Mouse (Mus musculus) retina, postnatal 1 day (tissue): ENCODE data around the gene Tmem151b.

Experiments
- DNase-seq: peaks from one replicate; pipeline ENCODE4 v3.0.0-alpha.2; 2012

Tmem151b gene

DNA sequence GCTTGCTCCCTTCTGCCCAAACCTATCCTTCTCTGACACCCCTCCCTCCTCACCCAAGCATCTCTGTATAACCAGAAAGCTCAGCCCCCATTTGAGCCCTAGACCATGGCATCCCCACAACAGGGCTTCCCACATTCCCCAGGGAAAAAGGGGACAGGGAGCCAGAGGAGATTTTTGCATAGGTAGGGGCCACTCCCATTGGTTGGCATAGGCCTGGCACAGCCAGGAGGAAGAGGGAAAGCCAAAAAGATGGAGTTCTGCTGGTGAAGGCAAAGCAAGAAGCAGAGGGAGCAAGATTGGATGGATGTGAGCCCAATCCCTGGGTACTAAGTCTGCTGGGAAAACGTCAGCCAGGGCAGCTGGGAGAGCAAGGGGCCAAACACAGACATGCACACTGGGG is 6.4 kb downstream of the Tmem151b start:
- no peak for DNase-seq

DNA sequence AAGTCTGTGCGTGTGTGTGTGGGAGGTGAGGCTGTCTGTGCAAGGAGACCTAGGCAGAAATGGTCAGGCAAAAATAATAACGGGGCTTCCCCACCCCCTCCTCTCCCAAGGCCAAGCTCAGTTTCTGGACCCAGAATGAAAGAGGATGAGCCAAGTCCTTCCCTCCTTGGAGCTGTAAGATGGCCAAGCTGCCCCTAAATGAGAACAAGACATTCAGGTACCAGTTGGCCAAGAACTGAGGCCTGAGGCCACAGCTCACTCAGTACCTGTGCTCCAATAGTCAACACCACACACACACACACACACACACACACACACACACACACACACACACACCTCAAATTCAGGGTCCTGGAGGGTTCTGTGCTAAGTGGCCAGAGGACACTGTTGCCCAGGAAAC is 6.8 kb downstream of the Tmem151b start:
- DNase-seq = no peak

DNA sequence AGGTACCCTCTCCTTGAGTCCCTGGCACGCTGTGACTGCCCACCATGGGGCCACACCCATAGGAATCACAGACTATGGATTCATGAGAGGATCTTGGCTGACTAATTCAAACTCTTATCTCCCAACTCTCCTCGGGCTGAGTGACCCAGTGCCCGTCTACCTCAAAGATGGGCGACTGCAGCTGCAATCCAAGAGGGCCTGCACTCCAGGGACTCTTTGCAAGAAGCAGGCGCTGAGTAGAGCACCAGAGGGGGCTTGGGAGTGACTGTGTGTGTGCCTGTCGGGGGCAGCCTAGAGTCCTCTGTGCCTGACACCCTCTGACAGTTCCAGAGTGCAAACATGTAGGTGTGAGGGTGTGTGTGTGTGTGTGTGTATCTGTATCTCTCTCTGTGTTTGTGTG is 7.3 kb downstream of the Tmem151b start:
- no peak for DNase-seq

DNA sequence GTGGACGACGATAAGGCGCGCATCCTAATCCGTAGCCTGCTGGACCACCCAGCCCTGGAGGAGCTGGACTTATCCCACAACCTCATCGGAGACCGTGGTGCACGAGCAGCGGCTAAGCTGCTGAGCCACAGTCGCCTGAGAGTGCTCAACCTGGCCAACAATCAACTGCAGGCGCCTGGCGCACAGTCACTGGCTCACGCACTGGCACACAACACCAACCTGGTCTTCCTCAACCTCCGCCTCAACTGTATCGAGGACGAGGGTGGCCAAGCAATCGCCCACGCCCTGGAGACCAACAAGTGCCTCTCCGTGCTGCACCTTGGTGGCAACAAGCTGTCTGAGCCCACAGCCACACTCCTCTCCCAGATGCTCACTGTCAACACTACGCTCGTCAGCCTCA is 9.8 kb downstream of the Tmem151b start:
- no peak for DNase-seq

DNA sequence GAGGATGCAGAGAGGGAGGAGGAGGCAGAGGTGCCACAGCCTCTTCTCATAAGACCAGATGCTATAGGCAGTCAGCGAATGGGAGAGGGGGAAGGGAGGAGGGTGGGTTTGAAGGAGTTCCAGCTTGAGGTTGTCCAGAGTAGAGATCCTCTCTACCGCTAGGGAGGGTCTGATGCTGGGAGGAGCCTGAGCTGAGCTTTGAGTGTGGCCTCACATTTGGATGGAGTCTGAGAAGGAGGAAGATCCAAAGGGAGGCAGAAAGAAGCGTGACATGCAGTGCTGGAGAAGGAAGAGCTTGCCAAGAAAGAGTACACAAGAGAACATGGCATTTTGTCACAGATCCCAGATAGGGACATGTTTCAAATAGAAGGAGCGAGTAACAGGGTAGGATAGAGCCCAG is 11.1 kb downstream of the Tmem151b start:
- no peak for DNase-seq

DNA sequence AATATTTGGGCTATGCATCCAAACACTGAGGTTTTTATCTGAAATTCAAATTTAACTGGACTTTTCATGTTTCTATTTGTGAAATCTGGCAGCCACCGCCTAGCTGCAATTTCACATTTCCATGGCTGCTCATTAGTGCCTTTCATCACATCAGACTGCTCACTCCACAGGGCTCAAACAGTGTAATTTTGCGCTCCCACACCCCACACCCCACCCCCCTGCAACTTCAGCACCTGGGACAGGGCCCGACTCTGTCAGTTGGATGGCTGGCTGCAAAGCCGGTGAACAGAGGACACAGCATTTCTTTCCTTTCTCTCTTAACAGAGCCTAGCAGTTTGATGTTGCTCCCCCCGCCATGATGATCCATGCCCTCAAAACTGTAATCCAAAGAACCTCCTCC is 13.2 kb downstream of the Tmem151b start:
- DNase-seq = peak; percentile 28

DNA sequence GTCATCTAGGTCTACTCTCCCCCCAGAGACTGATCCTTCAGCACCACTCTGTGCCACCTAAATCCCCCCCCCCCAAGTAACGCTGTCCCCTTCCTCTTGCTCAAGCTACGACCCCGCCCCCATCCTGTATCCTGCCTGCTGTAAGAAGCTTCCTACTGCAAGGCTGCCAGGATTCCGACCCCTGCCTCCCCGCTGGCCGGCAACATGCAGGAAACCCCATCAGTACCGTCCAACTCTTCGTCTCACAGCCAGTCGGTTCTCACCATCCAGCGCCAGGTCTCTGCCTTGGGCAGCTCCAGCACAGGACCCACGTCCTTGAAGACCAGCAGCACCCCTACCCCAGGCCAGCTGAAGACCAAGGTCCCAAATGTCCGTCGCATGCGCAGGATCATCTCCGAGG is 16.6 kb downstream of the Tmem151b start:
- no peak for DNase-seq

DNA sequence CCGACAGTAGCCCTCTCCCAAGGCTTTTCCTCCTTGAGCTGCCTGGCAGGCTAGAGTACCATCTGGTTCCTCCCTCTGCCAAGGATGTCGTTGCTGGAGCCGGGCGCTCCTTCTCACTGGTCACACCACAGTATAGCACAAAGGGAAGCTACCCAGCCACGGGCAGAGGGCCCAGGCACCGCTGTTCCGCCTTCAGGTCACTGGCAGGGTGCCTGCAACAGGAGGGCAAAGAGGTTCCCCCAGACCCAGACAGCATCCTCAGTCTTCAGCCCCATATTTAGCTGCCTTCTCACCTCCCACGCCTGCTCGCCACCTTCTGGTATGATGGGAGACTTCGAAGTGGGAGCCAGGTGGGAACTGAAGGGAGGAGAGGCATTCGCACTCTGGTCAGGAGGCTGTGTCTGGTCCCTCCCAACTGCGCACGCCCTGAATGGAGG is 19.1 kb downstream of the Tmem151b start:
- no peak for DNase-seq

DNA sequence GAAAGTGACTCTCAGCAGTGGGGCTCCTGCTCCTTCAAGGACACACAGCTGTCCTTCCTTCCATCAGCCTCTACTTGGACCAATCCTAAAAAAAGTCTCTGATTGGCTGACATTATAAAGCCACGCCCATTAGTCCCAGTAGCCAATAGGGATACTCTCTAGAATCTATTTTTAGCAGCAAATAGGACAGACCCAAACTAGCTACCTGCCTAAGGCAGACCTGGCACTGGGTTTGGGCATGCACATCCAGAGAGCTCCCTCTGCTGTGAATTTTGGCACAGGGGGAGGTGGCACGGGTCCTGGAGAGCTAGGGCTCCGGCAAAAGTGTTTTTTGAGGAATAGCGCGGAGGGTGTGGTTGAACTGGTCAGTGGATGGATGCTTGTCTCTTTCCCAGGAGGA is 22.9 kb downstream of the Tmem151b start:
- DNase-seq = peak; percentile 54

DNA sequence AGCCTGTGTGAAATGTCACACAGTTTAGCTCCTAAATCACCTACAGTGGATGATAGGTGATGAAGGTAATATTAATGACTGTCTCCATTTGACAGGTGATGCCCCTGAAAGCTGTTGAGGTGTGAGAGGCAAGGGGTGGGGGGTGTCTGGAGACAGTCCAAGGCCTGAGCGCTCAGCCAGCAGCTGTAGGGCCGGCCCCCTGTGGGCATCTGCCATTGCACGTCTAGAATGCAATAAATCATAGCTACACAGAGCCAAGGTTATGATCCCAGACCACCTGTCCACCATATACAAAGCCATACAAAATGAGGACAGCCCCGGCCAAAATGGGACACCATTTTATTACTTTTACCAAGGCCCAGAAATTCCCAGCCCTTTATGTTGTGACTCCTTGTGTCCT is 24.5 kb downstream of the Tmem151b start:
- DNase-seq = no peak

DNA sequence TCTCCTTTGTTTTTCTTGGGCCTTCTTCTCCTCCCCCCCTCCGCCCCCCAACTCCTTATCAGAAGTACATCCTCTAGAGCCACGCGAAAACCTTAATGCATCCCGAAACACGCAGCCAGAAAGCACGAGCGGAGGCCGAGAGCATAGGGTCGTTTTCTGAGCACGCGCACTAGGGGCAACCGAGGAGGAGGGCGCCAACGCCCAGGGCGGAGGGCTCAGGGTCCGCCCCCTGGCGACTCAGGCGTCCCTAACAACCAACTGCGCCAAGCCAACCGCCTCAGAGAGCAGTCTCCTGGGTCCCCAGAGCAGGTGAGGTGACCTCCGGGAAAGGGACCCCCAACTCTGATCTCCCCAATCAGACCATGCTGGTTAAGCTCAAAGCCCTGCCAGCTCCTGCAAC is 26.2 kb downstream of the Tmem151b start, which contains the start of gene Tcte1:
Gene Tcte1 (plus strand): TSS at position 172 of the 400 bp plus-strand sequence.
- DNase-seq = peak; percentile 89

DNA sequence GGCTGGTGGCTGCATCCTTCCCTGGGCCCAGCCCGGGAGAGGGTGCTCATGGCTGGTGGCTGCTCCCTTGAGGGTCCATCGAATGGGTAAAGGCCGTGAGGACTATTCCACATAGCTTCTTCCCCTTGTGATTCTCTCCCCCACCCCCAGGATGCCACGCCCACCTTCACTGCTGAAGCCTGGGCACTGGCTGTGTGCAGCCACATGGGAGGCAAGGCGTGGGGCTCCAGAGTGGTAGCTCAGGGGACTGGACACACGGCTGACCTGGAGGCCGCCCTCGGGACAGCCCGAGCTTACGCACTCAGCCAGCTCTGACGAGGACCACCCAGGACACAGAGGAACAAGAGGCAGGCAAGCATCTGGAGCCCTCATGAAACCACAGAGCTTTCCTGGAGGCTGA is 29.3 kb downstream of the Tmem151b start:
- no peak for DNase-seq

DNA sequence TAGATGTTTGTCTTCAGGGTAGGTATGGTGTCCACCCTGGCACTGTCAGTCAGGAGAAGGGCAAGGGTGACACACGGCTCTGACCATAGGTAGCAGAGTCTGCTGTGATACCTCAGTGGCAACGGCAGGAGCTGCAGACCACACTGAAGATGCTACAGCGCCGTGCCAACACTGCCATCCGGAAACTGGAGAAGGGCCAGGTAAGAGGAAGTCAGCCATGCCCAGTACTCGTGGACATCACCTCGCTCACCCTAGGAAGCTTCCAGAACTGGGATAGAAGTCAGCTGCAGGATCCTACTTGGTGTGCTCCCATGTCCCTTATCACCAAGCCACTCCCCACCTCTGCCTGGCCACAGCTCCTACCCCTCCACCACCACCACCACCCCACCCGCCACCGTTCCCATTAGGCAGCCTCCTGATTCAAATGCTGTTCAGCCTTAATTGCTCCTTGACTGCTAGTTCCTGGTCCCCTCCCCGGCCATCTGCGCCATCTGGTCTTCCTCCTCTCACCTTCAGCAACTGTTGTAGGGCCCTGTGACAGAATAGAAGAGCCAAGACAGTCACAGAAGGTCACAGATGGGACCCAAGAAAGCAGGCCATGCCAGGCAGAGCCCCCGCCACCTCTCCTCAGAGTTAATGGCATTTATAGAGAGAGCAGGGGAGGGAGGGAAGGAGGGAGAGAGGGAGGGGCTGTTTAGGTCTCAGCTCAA is 30.6 kb downstream of the Tmem151b start:
- no peak for DNase-seq

DNA sequence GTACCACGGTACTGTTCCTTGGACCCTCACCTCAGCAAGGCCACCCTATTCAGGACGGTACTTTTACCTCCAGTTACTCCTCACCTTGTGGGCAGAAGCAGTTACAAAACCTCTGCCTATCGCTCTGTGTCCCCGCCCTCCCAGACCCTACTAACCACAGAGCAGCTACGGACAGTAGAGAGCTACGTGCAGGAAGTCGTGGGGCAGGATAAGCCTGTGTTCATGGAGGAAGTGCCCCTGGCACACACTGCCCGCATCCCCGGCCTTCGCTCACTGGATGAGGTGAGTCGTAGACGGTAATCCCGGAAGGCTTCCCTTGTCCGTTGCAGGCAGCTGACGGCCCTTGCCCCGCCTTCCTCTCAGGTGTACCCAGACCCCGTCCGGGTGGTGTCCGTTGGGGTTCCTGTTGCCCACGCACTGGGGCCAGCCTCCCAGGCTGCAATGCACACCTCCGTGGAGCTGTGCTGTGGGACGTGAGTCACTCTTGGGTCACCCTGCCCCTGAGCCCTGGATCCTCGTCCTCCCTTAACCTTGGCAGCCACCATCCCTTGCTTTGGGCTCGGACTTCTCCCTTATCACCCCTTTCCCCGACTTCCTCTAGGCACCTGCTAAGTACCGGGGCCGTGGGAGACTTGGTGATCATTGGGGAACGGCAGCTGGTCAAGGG is 31.8 kb downstream of the Tmem151b start:
- DNase-seq = no peak

DNA sequence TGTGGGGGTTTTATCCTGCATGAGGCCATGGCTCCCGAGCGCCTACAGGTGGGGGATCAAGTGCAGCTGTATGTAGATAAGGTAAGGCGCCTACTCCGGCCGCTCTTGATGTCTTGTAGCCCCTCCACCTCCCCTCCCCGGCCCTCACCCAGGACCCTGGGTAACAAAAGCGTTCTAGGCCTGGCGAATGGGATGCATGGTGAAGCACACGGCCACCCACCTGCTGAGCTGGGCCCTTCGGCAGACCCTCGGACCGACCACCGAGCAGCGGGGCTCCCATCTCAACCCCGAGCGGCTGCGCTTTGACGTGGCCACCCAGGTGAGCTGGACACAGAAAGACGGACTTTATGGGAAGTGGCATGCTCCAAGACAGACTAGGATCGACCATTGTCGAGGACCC is 32.3 kb downstream of the Tmem151b start:
- no peak for DNase-seq

DNA sequence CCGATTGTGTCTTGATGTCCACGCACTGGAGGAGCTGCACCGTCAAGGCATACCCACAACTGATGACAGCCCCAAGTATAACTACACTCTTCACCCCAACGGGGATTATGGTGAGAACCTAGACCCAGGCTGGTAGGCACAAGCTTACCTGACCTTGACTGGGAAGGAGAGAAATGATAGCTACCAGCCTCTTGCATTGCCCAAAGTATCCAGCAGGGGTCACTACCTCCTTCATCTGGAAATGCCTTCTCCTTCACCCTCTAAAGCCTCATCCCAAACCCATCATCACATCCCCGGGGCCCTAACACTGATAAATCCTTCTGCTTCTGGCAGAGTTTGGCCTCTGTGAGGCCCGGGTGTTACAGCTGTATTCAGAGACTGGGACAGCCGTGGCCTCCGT is 33.0 kb downstream of the Tmem151b start:
- DNase-seq = peak; percentile 84

DNA sequence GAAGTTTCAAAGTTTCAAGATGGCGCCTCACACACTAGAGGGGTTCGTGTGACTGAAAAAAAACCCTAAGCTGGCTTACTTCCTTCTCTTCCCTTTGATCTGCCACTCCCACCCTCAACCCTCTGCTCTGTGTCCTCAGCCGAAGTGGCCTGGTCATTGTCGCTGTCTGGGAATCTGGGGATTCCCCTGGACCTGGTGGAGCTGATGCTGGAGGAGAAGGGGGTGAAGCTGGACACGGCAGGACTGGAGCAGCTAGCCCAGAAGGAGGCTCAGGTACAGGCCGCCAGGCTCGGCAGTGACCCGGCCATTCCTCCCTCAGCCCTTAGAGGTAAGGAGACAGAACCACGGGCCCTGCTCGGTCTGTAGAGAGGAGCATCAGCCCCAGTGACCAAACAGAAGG is 33.7 kb downstream of the Tmem151b start:
- no peak for DNase-seq

DNA sequence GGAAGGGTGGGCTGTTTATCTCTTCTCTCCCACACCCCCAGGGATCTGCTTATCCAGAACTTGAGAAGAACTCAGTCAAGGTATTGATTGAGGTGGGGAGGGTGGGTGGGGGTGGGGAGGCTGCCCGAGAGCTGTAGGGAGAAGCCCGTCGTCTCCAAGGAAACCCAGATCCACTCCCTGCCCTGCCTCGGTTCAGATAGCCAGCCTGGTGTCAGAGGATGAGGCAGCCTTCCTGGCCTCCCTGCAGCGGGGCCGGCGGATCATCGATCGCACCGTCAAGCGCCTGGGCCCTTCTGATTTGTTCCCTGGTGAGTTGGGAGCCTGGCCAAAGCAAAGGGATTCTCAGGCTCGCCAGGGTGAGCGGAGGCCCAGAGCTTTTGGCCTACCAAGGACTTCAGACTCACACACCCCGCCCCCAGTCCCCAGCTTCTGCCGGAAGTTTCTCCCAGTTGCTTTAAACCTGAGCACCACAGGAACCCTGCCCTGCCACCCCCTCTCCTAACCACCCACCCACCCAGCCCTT is 34.2 kb downstream of the Tmem151b start:
- DNase-seq = no peak

DNA sequence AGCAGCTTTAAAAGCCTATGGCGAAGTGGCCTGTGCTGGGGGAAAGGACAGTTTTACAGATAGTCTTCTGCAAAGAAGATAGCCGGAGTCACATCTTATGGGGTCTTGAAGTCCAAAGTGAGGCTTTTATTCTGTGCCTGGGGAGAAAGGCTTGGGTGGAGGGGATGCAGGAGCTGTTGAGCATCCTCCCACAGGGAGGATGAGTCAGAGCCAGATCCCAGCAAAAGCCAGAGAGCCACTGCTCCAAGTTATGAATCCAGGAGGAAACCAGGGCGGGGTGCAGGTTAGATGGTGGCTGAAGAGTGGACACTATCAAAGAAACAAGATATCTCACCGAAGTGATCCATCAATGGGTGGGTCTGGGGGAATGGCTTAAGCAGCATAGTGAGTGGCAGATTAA is 37.7 kb downstream of the Tmem151b start:
- no peak for DNase-seq

DNA sequence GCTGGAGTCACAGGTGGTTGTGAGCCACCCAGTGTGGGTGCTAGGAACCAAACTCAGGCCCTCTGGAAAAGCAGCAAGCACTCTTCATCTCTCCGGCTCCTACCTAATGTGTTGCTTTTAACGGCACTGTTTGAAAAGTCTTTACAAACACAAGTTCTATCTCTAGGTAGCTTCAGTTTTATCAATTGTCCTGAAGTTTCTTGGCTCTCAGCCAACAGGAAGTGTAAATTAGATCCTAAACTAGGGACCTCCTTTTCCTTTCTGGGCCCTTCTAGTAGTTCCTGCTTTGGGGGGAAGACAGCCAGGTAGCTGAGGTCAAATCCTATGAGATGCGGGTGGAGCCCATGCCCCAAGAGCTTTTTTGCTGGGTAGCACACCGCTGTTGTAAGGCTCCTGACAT is 38.6 kb downstream of the Tmem151b start:
- DNase-seq = no peak

DNA sequence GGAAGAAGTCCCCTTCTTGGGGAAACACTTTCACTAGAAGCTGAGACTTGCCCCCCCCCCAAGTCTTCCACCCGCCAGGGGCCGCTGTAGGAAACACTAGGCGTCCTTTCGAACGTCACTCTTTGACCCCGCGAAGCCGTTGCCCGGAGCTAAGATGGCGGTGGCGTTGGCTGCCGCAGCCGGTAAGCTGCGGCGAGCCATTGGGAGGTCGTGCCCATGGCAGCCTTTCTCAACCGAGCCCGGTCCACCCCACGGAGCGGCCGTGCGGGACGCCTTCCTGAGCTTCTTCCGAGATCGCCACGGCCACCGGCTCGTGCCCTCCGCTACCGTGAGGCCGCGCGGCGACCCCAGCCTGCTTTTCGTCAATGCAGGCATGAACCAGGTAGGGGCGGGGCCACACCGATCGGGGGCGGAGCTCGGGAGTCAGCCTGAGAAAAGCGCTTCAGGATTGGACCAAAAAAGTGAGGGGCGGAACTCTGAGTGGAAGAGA is 42.7 kb downstream of the Tmem151b start, which contains the start of gene Aars2:
Gene Aars2 (plus strand): TSS at position 142 of the 490 bp plus-strand sequence.
- DNase-seq = peak; percentile 97

DNA sequence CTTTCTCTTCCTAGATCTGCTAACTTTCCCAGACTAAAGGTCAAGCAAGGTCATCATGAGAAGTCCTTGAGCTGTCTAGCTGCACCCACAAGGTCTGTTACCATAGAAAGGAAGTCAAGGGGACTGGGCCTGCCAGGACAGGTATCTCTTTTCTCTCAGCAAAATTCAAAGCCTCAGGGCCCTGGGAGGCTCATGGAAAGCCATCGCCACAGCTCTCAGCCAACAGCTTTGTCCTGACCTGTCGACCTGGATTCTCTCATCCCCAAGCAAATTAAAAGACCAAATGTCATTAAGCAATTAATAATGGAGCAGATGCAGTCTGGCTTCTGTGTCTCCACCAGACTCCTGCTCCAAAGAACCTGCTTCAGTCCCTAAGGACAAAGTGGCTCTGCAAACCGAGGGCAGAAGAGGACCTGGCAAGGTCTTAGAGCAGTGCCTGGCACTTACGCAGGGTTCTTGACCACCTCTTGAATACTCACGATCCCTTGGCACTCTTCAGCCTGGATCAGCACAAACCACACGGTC is 43.5 kb downstream of the Tmem151b start:
- DNase-seq = no peak

DNA sequence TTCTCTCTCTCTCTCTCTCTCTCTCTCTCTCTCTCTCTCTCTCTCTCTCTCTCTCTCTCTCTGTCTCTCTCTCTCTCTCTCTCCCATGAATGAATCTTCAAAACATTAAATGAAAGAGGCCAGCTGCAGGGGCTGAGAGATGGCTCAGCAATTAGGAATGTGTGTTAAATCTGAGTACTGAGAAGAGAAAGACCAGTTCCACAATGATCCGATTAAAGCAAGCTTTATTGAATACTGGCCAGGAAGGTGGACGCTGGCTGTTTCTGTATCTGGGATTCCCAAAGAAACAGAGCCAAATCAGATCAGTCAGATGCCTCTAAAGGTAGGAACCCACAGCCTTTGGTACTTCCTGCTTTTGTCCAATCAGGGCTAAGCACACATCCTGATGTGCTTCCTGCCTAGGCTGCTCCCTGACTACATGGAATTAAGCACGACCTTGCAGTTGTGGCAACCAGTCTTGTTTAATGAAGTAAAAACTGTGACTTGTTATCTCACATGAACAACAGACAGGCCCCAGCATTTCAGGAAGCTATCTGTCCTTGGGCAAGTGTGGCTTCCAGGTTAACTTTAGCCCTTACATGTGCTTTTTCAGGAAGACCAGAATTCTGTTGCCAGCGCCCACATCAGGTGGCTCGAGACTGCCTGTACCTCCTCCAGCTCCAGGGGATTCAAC is 46.0 kb downstream of the Tmem151b start:
- DNase-seq = no peak
